Mouse (Mus musculus) liver, embryonic 16.5 days (tissue): Measurements from ENCODE around the gene Rnf208. TPM values are rescaled to one million over a fixed set of nuclear protein-coding genes. Genes with fewer than 3 reads are reported as not detected.
A peak's percentile ranks its signal among the peaks of the same experiment; 100 is the strongest.

Experiments
- ATAC-seq: fragments of 200-750 bp; cut with Nextera tagmentation; 2 replicates; pipeline ENCODE4 v1.8.0; 2017; ENCODE audit warnings: low read depth, mild to moderate bottlenecking, moderate number of reproducible peaks, moderate library complexity
- H3K27ac ChIP-seq: fragments of 300-500 bp; sonication (generic); 2 replicates; pipeline ENCODE4 v1.5.1; 2014; ENCODE audit warnings: mild to moderate bottlenecking, low read length
- H3K27me3 ChIP-seq: fragments of 300-500 bp; sonication (generic); 2 replicates; pipeline ENCODE4 v1.6.1; 2014; ENCODE audit warnings: low read depth, low read length, mixed read lengths; ENCODE audit not compliant: control insufficient read depth, insufficient read depth
- H3K36me3 ChIP-seq: fragments of 300-500 bp; sonication (generic); 2 replicates; pipeline ENCODE4 v1.6.1; 2014; ENCODE audit warnings: mild to moderate bottlenecking; ENCODE audit not compliant: control insufficient read depth, insufficient read depth
- H3K4me1 ChIP-seq: fragments of 300-500 bp; sonication (generic); 2 replicates; pipeline ENCODE4 v1.6.1; 2014; ENCODE audit warnings: low read depth, low read length, mixed read lengths; ENCODE audit not compliant: control insufficient read depth
- H3K4me2 ChIP-seq: fragments of 300-500 bp; sonication (generic); 2 replicates; pipeline ENCODE4 v1.6.1; 2014; ENCODE audit warnings: low read depth, low read length, mixed read lengths
- H3K4me3 ChIP-seq: fragments of 300-500 bp; sonication (generic); 2 replicates; pipeline ENCODE4 v1.5.1; 2014; ENCODE audit warnings: low read depth, mild to moderate bottlenecking, low read length
- H3K9ac ChIP-seq: fragments of 300-500 bp; sonication (generic); 2 replicates; pipeline ENCODE4 v1.6.1; 2014; ENCODE audit warnings: low read depth, low read length
- H3K9me3 ChIP-seq: fragments of 300-500 bp; sonication (generic); replicated peaks from 2 replicates; pipeline ENCODE4 v1.6.1; 2016; ENCODE audit warnings: low read length; ENCODE audit not compliant: control insufficient read depth
- WGBS: fragments of 180-500 bp; shearing (Covaris S2); extraction: QIAGEN DNeasy Blood & Tissue Kit; methylation state at CpG from one replicate; pipeline ENCODE4 v1.1.7; 2014; ENCODE audit not compliant: insufficient replicate concordance; 5-methylcytosine and 5-hydroxymethylcytosine counted together
- polyA plus RNA-seq: library from polyadenylated mRNA; unstranded; fragments of >200 nt; fragmentation: Nextera tagmentation; extraction: Ambion mirVana; gene quantifications from 2 replicates; pipeline ENCODE4 v1.2.1, GENCODE M21; 2015

The Rnf208 gene
- polyA plus RNA-seq, result 0.77 TPM in 1 of 2 replicates, not detected in the other

- Histone ChIP-seq H3K36me3 (no peaks in the 10 kb centered on the region; the same call in 1 of the 2 replicates), H3K9me3 (no peaks in the 10 kb centered on the region), H3K9ac (peak within 1 kb of the TSS; percentile 33; the same call in 1 of the 2 replicates), H3K27ac (no peak within 1 kb of the TSS), H3K4me3 (peak within 1 kb of the TSS; percentile 56), H3K4me2 (peak within 1 kb of the TSS; percentile 73), H3K27me3 (peaks cover 29% of the 10 kb centered on the region), H3K4me1 (peaks cover 19% of the 10 kb centered on the region)
- 0% methylated on average over 33 of the region's 59 CpGs for WGBS
- no peak for ATAC-seq
Observed at GRCm38 (mm10) chr2:25242101-25242506, at the start of gene Rnf208, which contains the start of gene Cysrt1. TSS of gene Rnf208 (plus strand) at chr2:25242255. TSS of gene Cysrt1 (minus strand) at chr2:25242452.

- Histone ChIP-seq H3K27ac (no peak overlapping the region; the same call in 1 of the 2 replicates), H3K27me3 (no peaks in the 10 kb centered on the region), H3K4me1 (peaks cover 40% of the 10 kb centered on the region), H3K9me3 (no peaks in the 10 kb centered on the region), H3K36me3 (peaks cover under 1% of the 10 kb centered on the region; the same call in 1 of the 2 replicates), H3K9ac (no peak overlapping the region), H3K4me2 (peak overlapping the region; percentile 71; the same call in 1 of the 2 replicates), H3K4me3 (no peak overlapping the region)
- 1% methylated on average over 6 of the region's 6 CpGs for WGBS
- peak; percentile 24 for ATAC-seq
Observed at GRCm38 (mm10) chr2:25193330-25193770, 48.7 kb upstream of the Rnf208 start.

GRCm38 (mm10) chr2:25194006-25194405 is 48.0 kb upstream of the Rnf208 start:
- ATAC-seq, result no peak

GRCm38 (mm10) chr2:25194486-25195171 is 47.4 kb upstream of the Rnf208 start:
- WGBS, result 35% methylated on average over 17 of the region's 17 CpGs
- ATAC-seq, result no peak
- no peaks in the 10 kb centered on the region for H3K9me3 ChIP-seq
- H3K4me2 ChIP-seq, result peak overlapping the region; percentile 71
- peak overlapping the region; percentile 52 for H3K27ac ChIP-seq
- peak overlapping the region; percentile 61; the same call in 1 of the 2 replicates for H3K9ac ChIP-seq
- no peaks in the 10 kb centered on the region for H3K27me3 ChIP-seq
- H3K4me3 ChIP-seq, result peak overlapping the region; percentile 54
- H3K4me1 ChIP-seq, result peaks cover 40% of the 10 kb centered on the region
- H3K36me3 ChIP-seq, result peaks cover 2% of the 10 kb centered on the region; the same call in 1 of the 2 replicates

More at GRCm38 (mm10) chr2:25194006-25194405, 48.0 kb upstream of the Rnf208 start:
- H3K27ac ChIP-seq, result peak overlapping the region; percentile 52
- H3K9ac ChIP-seq, result no peak overlapping the region
- peaks cover 2% of the 10 kb centered on the region; the same call in 1 of the 2 replicates for H3K36me3 ChIP-seq
- 0 out of 2 replicates have a peak overlapping the region, but pooled peaks have one; percentile 5 for H3K4me3 ChIP-seq
- peaks cover 40% of the 10 kb centered on the region for H3K4me1 ChIP-seq
- WGBS, result 27% methylated on average over 5 of the region's 5 CpGs
- H3K4me2 ChIP-seq, result peak overlapping the region; percentile 71; the same call in 1 of the 2 replicates
- no peaks in the 10 kb centered on the region for H3K27me3 ChIP-seq
- no peaks in the 10 kb centered on the region for H3K9me3 ChIP-seq

GRCm38 (mm10) chr2:25195211-25196156 is 46.6 kb upstream of the Rnf208 start:
- Histone ChIP-seq H3K9ac (peak overlapping the region; percentile 61), H3K36me3 (peaks cover 6% of the 10 kb centered on the region), H3K27me3 (no peaks in the 10 kb centered on the region), H3K4me2 (peak overlapping the region; percentile 71), H3K27ac (peak overlapping the region; percentile 79), H3K9me3 (no peaks in the 10 kb centered on the region), H3K4me3 (peak overlapping the region; percentile 54), H3K4me1 (peaks cover 40% of the 10 kb centered on the region)
- WGBS, result 7% methylated on average over 55 of the region's 55 CpGs
- peak; percentile 57 for ATAC-seq

- no peaks in the 10 kb centered on the region for H3K27me3 ChIP-seq
- WGBS, result 2% methylated on average over 8 of the region's 8 CpGs
- peaks cover 40% of the 10 kb centered on the region for H3K4me1 ChIP-seq
Observed at GRCm38 (mm10) chr2:25196172-25196954, 45.7 kb upstream of the Rnf208 start, which contains the start of gene Tor4a. TSS of gene Tor4a (minus strand) at chr2:25196886.

GRCm38 (mm10) chr2:25197191-25197590 is 44.9 kb upstream of the Rnf208 start:
- peak overlapping the region; percentile 54; the same call in 1 of the 2 replicates for H3K4me3 ChIP-seq
- no peaks in the 10 kb centered on the region for H3K27me3 ChIP-seq
- no peak for ATAC-seq
- peak overlapping the region; percentile 71; the same call in 1 of the 2 replicates for H3K4me2 ChIP-seq
- no peaks in the 10 kb centered on the region for H3K9me3 ChIP-seq
- H3K27ac ChIP-seq, result peak overlapping the region; percentile 79
- 15% methylated on average over 2 of the region's 2 CpGs for WGBS
- H3K4me1 ChIP-seq, result peaks cover 40% of the 10 kb centered on the region
- H3K36me3 ChIP-seq, result peaks cover 13% of the 10 kb centered on the region
- H3K9ac ChIP-seq, result no peak overlapping the region; the same call in 1 of the 2 replicates

More at GRCm38 (mm10) chr2:25196172-25196954, 45.7 kb upstream of the Rnf208 start, which contains the start of gene Tor4a:
- no peaks in the 10 kb centered on the region for H3K9me3 ChIP-seq
- peak within 1 kb of the TSS; percentile 71 for H3K4me2 ChIP-seq
- H3K27ac ChIP-seq, result peak within 1 kb of the TSS; percentile 79
- peaks cover 12% of the 10 kb centered on the region for H3K36me3 ChIP-seq
- H3K9ac ChIP-seq, result peak within 1 kb of the TSS; percentile 61
- H3K4me3 ChIP-seq, result peak within 1 kb of the TSS; percentile 54
- ATAC-seq, result peak; percentile 54

- no peak overlapping the region for H3K27ac ChIP-seq
- peaks cover 20% of the 10 kb centered on the region for H3K36me3 ChIP-seq
- no peaks in the 10 kb centered on the region for H3K9me3 ChIP-seq
- no peak overlapping the region for H3K4me2 ChIP-seq
- peaks cover 39% of the 10 kb centered on the region for H3K4me1 ChIP-seq
- no peak overlapping the region for H3K9ac ChIP-seq
- H3K27me3 ChIP-seq, result no peaks in the 10 kb centered on the region
- no peak overlapping the region for H3K4me3 ChIP-seq
- no peak for ATAC-seq
Observed at GRCm38 (mm10) chr2:25197946-25198345, 44.1 kb upstream of the Rnf208 start.
